In the genomic region with DNA sequence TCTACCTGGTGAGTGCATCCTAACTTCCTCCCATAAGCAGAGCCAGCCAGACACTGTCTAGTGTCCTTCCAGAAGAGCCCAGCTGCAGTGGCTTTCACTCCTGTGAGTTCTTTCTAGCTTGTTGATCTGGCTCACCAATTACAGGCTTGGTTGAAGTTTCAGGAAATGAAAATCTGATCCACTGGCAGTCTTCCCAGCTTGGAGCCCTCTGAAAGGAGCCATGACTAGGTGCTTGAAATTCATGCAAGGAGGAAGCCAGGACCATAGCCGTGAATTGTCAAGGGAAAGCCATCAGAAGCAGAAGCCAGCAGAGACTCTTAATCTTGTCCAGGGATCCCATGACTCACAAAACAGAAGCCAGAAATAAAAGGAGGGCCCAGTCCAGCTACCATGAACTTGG, we compare ENCODE assay signal across 10 mouse cellular contexts. TPM values are rescaled to one million over a fixed set of nuclear protein-coding genes. Genes with fewer than 3 reads are reported as not detected.
DNase-seq lines count a peak whose midpoint lies in the region; ATAC-seq lines count a peak whose summit lies in the region.
"Had no signal": no experiment of that assay in that cellular context is flagged by ENCODE, and none has a peak within 500 bp of the region (broad histone marks: within the 10 kb centered on the region; RNA-seq: fewer than 3 reads in every experiment).

No protein-coding gene starts in this region.

- no peaks in the 10 kb centered on the region for H3K4me1 ChIP-seq in forebrain, embryonic 14.5 days (ENCODE audit: control insufficient read depth, insufficient read depth, low read length)
- H3K4me1 ChIP-seq in forebrain, embryonic 16.5 days (replicated peaks; ENCODE audit: control insufficient read depth, insufficient read depth, low read length) = no peaks in the 10 kb centered on the region
- H3K4me1 ChIP-seq in liver, embryonic 11.5 days (replicated peaks; ENCODE audit: control insufficient read depth, insufficient read depth, low read length) = no peaks in the 10 kb centered on the region; the same call in 1 of the 2 replicates

- DNase-seq in forebrain, embryonic 14.5 days (ENCODE audit: low spot score) = peak; percentile 14
- peak; percentile 85 for DNase-seq in MN1 (ENCODE audit: low spot score)
- peak; percentile 78 to 81 for DNase-seq in kidney, adult 8-10 months
- DNase-seq in lung, adult 18-20 months = peak; percentile 70 to 81
- no peak for DNase-seq in urinary bladder, postnatal 10 days (ENCODE audit: low spot score)
- no peak for DNase-seq in liver, embryonic 11.5 days (ENCODE audit: low spot score)

- no peak overlapping the region for H3K27ac ChIP-seq in forebrain, embryonic 14.5 days (ENCODE audit: low read depth, low read length)
- no peak overlapping the region for H3K27ac ChIP-seq in forebrain, embryonic 16.5 days (ENCODE audit: low read length)
- H3K27ac ChIP-seq in liver, embryonic 11.5 days (ENCODE audit: low read depth, low read length) = no peak overlapping the region
- H3K27ac ChIP-seq: liver, embryonic 14.5 days; stomach, embryonic 15.5 days had no signal

- no peaks in the 10 kb centered on the region for H3K27me3 ChIP-seq in forebrain, embryonic 14.5 days (replicated peaks; ENCODE audit: control insufficient read depth, insufficient read depth, low read length)
- no peaks in the 10 kb centered on the region for H3K27me3 ChIP-seq in forebrain, embryonic 16.5 days (replicated peaks; ENCODE audit: control insufficient read depth, insufficient read depth, low read length)
- H3K27me3 ChIP-seq in liver, embryonic 11.5 days (replicated peaks; ENCODE audit: control insufficient read depth, insufficient read depth, low read length) = no peaks in the 10 kb centered on the region
- H3K27me3 ChIP-seq: stomach, embryonic 15.5 days had no signal

- no peaks in the 10 kb centered on the region for H3K36me3 ChIP-seq in forebrain, embryonic 14.5 days (ENCODE audit: control insufficient read depth, insufficient read depth, low read length)
- H3K36me3 ChIP-seq in forebrain, embryonic 16.5 days (ENCODE audit: control insufficient read depth, insufficient read depth) = no peaks in the 10 kb centered on the region
- no peaks in the 10 kb centered on the region for H3K36me3 ChIP-seq in liver, embryonic 11.5 days (ENCODE audit: control insufficient read depth, insufficient read depth, low read length)

- H3K4me3 ChIP-seq in forebrain, embryonic 14.5 days (ENCODE audit: low read depth, low read length) = no peak overlapping the region
- H3K4me3 ChIP-seq in forebrain, embryonic 16.5 days (replicated peaks; ENCODE audit: low read length) = no peak overlapping the region
- H3K4me3 ChIP-seq in liver, embryonic 11.5 days (ENCODE audit: low read depth, low read length) = no peak overlapping the region
- H3K4me3 ChIP-seq: stomach, embryonic 15.5 days had no signal

- no peak overlapping the region for H3K4me2 ChIP-seq in forebrain, embryonic 14.5 days (ENCODE audit: low read length)
- no peak overlapping the region for H3K4me2 ChIP-seq in forebrain, embryonic 16.5 days (ENCODE audit: low read length)
- H3K4me2 ChIP-seq in liver, embryonic 11.5 days = no peak overlapping the region
- H3K4me2 ChIP-seq: stomach, embryonic 15.5 days had no signal

- no peaks in the 10 kb centered on the region for H3K9me3 ChIP-seq in forebrain, embryonic 14.5 days (replicated peaks; ENCODE audit: control insufficient read depth, low read length)
- no peaks in the 10 kb centered on the region for H3K9me3 ChIP-seq in forebrain, embryonic 16.5 days (ENCODE audit: control insufficient read depth, low read length)
- H3K9me3 ChIP-seq in liver, embryonic 11.5 days (ENCODE audit: control insufficient read depth, low read length) = no peaks in the 10 kb centered on the region
- H3K9me3 ChIP-seq: stomach, embryonic 15.5 days had no signal

- 68% methylated on average over 1 of the region's 1 CpGs for WGBS in forebrain, embryonic 14.5 days
- WGBS in forebrain, embryonic 16.5 days = 48% methylated on average over 1 of the region's 1 CpGs
- WGBS in liver, embryonic 11.5 days = 63% methylated on average over 1 of the region's 1 CpGs

- H3K9ac ChIP-seq in forebrain, embryonic 14.5 days (ENCODE audit: low read length) = no peak overlapping the region
- no peak overlapping the region for H3K9ac ChIP-seq in forebrain, embryonic 16.5 days (replicated peaks; ENCODE audit: low read depth, low read length)
- no peak overlapping the region for H3K9ac ChIP-seq in liver, embryonic 11.5 days (ENCODE audit: low read depth, low read length)
- H3K9ac ChIP-seq: liver, embryonic 14.5 days; stomach, embryonic 15.5 days had no signal

- no peak for ATAC-seq in forebrain, embryonic 14.5 days
- no peak for ATAC-seq in forebrain, embryonic 16.5 days
- no peak for ATAC-seq in granulocyte monocyte progenitor cell, adult 5-6 weeks (replicated peaks; ENCODE audit: poor library complexity, severe bottlenecking)
- no peak for ATAC-seq in liver, embryonic 11.5 days (replicated peaks; ENCODE audit: low FRiP score)

RNA-seq across cellular contexts. Expression of a gene that starts 8.7 kb away (rescaled TPM):
- polyA plus RNA-seq in forebrain, embryonic 14.5 days (2014; fragmentation: Nextera tagmentation; extraction: Ambion mirVana) = not detected in 2 replicates
- polyA plus RNA-seq in forebrain, embryonic 16.5 days (2015; fragmentation: Nextera tagmentation; extraction: Ambion mirVana) = 0.22 and 0.63 TPM in 2 replicates
- total RNA-seq in granulocyte monocyte progenitor cell, adult 5-6 weeks (2014; fragmentation: Nextera tagmentation) = not detected in 2 replicates
- total RNA-seq in granulocyte monocyte progenitor cell, adult 5-6 weeks (2017) = not detected in 2 replicates
- polyA plus RNA-seq in liver, embryonic 11.5 days (2014; fragmentation: Nextera tagmentation; extraction: Ambion mirVana) = 2.5 and 3.0 TPM in 2 replicates

Comparison
In these comparisons a context has a peak if more than half of its experiments do, and no peak if none do; other contexts are left out.
1. DNase-seq: peak in forebrain, embryonic 14.5 days (single experiment), MN1 (single experiment), kidney, adult 8-10 months (2 of 2) and lung, adult 18-20 months (2 of 2); none in urinary bladder, postnatal 10 days (single experiment) and liver, embryonic 11.5 days (single experiment).